Mouse (Mus musculus): Measurements from ENCODE around the gene Bsn.
"Not testable (repeated sequence)": the region's sequence is repeated elsewhere in the genome, so short reads cannot be mapped to it uniquely, and the experiment has no call there.

Bsn gene

DNA sequence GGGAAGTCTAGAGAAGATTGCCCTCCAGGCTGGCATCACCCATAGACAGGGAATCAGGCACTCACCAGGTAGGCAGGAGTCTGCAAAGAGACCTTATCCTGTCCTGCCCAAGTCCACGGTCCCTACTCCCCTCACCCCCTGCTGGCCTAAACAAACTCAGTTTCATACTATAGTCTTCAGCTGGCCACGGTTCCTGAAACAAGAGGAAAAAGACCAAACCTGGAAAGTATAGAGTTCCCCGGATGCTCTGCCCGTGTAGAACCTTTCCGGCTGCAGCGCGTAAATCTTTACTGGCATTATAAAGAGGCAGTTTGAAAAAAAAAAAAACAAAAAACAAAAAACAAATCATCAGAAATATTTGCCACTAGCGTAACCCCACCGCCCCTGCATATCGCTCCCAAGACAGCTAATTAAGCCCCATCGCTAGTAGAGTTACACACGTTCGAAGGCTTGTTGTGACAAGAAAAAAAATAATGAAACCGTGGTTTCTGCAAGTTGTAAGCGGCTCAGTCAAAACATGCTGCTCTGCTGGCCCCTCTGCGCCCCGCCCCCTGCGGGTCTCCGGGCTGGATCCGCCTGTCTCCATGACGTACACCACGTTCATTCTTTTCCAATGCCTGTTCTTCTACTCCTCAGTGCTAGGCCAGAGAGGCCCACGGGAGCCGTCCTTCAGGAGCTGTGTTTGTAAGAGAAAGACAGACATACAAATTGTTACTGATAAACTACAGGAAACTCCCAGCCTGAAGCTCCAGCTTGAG is 6.9 kb upstream of the Bsn start:
- peak; percentile 58 for DNase-seq (ENCODE audit: low spot score)

DNA sequence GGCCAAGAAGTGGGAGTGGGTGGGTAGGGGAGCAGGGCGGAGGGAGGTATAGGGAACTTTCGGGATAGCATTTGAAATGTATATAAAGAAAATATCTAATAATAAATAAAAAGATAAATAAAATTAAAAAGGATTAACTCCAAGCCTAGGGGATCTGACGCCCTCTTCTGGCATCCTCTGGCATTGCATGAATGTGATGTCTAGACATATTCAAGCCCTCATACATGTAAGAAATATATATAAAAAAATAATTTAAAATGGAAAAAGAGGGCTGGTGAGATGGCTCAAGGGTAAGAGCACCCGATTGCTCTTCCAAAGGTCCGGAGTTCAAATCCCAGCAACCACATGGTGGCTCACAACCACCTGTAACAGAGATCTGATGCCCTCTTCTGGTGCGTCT is 6.0 kb upstream of the Bsn start:
- not testable (repeated sequence) for DNase-seq (ENCODE audit: low spot score)

DNA sequence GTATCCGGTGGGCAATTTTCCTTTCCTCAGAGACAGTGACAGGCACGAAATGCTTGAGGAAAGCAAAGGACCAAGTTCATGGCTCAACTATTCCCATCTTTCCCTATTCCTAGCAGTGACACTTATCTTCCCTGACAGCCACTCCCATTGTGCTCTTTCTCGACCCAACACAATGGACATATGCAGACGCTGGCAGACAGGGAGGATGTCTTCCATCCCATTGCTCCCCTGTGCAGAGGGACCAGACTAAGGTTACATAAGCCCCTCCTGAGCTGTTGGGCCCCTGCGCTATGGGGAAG is 747 bp downstream of the Bsn start:
- no peak for DNase-seq (ENCODE audit: low spot score)

DNA sequence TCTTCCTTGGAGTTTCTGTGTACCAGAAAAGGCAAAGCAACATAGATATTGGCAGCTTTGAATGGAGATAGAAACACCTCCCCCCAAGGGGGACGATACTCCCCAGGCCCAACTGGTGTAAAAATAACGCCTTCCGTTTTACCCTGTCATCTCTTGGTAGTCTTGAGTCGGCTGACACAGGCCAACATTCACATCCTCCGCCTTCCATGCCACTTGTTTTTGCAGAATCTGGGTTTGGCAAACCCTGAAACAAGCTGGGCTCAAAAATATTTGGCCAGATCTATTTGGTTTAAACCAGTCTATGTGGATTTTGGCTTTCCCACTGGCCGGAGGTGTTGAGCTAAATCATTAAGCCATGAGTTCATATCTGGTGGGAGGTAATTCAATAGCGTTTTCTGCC is 1.2 kb downstream of the Bsn start:
- no peak for DNase-seq (ENCODE audit: low spot score)

DNA sequence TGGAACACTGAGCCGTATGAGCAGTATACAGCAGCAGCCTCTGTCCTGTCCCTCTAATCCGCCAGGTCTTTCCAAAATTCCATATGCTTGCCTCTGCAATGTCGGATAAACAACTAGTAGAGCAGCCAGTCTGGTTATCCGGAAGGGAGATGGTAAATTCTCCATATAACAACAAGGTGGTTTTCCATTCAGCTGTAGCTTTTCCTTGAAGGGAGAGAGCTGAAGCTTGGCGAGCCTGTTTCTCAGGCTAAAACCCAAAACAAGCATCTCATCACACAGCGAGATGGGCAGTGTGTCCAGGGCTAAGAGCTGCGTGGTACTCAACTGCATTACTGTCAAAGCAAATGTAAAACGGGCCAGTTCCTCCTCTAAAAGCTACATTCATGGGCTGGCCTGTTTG is 1.7 kb downstream of the Bsn start:
- no peak for DNase-seq (ENCODE audit: low spot score)

DNA sequence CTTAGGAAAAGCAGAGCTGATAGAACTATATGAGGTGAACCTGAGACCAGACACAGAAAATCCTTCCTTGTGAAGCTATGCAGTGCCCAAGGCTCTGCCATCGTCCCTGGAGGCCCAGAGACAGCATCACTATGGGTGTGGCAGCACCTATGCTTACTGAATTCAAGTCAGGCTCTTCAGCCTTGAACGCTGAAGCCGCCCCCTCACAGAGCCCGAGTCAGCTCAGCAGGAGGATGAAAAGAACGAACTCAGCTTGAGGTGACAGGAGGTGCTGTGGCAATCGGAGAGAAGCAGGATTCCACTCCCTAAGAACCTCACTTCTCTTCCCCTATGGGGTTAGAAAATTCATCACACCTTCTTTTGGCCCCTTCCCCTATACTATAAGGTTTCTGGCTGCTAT is 2.6 kb downstream of the Bsn start:
- DNase-seq (ENCODE audit: low spot score): no peak

DNA sequence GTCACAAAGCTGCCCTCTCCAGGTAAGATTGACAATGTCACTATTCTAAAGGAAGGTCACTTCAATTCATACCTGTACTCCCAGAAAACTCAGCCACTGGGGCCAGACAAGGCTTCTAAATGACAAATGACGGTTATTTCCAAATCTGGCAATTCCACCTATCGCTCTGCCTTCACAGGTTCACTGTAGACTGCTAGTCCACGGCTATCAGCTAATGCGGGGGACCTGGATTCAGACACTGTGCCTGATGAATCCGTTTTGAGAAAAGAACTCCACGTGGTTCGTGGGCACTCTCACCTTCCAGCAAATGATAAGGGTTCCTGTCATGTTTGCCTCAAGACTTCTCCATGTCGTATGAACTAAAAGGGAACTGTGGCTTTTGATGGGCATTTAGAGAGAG is 4.4 kb downstream of the Bsn start:
- no peak for DNase-seq (ENCODE audit: low spot score)

DNA sequence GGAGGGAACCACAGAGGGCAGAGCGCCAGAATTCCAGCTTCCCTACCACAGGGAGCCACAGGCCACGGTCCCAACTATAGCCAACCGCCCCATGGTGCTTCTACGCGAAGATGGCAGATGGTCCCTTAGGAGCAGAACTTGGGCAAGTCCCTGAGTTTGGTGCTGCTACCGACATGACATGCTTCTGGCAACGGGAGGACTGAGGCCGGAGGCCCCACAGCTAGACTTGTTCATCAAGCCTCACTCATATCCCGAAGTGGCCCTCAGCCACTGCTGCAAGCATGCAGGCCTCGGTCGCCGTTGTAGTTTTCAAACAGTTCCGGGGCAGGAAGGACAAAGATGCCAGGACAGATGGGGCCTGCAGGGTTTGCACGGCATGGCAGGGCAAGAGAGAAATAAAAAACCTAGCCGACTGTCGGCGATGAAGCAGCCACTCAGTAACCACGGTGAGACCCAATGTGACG is 6.6 kb downstream of the Bsn start:
- no peak for DNase-seq (ENCODE audit: low spot score)

DNA sequence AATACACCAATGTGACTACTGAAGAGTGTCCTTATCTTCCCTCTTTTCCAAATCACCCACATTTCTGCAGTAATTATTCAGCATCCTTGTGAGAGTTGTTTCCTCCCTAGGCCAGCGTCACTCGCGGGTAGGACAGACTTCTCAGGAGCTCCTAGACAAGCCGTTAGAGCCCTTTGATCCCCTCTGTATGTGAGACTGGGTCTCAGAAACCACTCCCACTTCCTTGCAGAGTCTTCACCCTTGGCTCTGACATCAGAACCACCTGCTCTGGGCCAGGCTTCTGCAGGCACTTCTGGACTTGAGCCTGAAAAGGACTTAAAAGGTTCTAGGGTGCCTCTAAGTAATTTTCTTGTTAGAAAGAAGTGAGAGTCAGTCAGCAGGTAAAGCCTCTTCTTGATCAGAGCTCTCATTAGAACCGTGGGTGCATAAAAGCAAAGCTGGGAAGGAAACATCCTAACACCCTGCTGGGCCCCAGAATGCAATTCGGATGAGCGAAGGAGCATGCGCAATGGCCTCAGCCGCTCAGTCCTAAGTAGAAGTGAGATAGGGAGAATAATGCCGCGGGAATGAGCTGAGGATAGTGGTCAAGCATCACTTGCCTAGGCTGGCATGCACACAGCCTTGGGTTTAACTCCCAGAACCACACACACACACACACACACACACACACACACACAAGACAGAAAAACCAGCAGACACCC is 7.2 kb downstream of the Bsn start:
- no peak for DNase-seq (ENCODE audit: low spot score)

DNA sequence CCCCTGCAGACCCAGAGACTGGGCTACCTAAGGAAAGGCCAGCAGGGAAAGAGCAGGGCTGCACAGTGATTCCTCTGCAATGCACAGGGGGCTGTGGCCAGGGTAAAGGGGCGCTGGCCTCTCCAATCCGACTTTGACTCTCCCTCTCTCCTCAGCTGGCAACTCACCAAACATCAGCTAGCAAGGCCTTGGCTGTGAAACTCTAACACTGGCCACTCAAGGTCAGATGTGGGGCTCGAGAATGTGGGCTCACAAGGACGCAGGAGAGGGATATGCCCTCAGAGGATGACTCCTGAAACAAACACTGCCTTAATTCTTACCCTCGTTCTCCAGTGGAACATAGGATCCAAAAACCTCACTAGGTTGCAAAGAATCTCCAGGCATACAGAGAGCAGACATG is 11.8 kb downstream of the Bsn start:
- DNase-seq (ENCODE audit: low spot score): no peak

DNA sequence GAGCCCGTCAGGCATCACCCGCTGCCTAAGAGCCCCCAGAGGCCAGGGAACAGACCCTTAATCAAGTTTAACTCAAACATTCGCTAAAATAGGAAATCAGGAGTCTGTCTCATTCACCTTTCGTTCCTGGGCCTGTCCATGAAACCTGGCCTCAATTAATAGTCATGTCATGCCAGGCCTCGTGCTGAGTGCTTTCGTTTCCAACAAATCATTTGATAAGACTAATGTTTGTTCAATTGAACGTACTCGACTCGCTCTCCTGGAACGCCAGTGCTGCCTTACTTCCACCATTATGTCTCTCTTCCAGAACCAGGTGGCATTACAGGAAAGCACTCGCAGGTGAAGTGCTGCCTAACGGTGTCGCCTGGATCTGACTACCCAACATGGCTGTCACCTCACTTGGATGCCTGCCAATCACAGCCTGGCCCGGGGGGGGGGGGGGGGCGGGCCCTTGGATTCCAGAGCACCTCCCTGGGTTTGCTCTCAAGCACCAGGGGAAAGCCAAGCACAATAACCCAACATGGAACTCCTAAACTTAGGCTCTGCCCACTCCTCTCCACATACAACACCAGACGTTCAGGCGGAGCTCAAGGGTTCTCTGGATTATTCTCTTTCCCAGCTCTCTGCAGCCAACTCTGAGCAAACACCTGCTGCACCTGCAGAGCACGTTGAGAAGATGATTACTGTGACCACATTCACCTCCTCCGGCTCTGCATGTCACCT is 14.9 kb downstream of the Bsn start:
- DNase-seq (ENCODE audit: low spot score): no peak

DNA sequence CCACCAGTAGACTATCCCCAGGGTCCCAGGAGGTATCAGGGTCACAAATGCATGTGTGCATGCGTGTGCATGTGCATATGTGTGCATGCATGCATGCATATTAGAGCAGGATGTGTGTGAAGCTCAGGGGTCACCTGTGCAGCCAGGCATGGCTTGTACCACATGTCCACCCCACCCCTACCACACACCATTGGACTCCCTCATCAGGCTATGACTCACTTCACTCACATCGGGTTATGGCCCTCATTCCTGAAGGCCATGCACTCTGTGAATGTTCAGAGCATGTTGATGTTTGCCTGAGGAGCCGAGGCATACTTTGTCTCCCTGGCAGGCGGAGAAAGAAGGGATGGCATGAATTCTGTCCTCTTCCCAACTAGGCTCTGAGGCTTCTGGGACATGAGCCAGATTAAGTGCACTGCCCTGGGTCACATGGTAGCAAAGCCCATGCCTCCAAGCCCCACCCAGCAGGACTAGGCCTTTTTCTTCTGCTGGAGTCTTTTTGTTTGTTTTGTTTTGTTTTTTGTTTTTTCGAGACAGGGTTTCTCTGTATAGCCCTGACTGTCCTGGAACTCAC is 17.3 kb downstream of the Bsn start:
- no peak for DNase-seq (ENCODE audit: low spot score)

DNA sequence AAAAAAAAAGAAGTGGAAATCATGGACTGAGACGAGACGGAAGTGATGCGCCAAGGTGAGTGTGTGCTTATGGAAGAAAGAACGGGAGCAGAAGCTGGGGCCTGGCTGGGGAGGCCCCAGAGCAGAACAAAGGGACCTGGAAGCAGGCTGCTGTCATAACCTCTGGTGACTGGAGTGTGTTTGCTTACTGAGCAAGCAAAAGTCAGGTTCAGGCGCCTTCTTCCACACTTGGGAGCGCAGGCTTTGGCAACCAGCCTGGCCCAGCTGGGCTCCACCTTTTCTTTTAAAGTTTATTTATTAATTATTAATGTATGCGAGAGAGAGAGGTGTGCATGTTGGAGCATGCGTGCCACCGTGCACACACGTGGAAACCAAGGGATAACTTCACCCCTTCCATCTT is 20.4 kb downstream of the Bsn start:
- DNase-seq (ENCODE audit: low spot score): no peak

DNA sequence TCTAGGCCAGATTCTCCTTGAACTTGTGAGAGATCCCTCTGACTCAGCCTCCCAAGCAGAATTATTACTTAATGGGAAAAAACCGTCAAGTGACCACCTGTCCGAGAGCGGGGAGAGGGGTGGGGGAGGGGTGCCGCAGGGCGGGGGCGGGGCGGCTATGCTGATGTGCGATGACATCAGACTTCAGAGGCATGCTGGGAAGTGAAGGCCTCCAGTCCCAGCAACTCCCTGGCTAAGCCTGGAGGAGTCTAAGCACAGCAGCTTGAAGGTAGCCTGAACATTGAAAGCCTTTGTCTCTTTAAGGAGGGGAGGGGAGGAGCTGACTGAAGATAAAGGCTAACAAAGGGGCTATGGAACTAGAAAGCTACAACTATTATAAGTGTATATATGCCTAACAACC is 25.0 kb downstream of the Bsn start:
- no peak for DNase-seq (ENCODE audit: low spot score)

DNA sequence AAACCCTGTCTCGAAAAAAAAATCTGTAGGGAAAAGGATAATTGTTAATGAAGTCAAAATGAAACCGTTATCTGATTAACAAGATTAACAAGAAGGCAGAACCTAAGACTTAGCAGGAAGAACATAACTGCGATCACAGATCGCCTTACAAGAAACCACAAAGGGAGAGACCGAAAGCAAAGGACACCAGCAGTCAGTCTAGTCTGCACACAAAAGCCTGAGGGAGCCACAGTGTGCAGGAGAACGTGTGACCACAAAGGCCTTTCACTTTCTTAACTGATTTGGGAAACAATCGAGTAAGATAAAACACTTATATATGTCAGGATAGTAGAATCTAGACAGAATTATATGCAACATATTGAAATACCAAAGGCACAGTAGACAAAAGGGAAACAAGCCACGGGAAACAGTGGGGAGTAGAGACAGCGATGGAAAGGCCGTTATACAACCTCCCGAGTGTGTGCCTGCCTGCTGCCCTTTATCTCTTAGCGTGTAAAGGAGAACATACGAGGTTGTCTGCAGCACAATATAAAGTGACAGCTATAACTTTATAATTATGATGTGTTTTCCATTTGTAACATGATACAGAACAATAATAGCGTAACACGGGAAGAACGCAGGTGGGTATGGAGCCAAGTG is 26.4 kb downstream of the Bsn start:
- no peak for DNase-seq (ENCODE audit: low spot score)

DNA sequence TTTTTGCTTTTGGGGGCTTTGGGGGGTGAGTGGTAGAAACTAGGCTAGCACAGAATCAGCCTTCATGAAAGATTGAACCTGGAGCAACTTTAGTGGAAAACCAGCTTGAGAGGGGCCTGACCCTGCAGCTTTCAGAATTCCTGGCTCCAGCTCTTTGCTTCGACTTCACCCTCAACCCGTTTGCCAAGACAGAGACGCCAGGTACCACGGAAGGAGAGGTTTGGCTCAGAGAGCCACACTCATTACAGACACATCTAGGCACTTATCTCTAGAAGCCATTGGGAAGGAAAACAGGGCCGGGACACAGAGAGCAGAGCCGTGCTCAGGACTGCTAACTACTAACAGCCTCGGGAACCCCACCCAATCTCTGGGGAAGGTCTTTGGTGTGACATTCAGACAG is 32.3 kb downstream of the Bsn start:
- DNase-seq (ENCODE audit: low spot score): no peak

DNA sequence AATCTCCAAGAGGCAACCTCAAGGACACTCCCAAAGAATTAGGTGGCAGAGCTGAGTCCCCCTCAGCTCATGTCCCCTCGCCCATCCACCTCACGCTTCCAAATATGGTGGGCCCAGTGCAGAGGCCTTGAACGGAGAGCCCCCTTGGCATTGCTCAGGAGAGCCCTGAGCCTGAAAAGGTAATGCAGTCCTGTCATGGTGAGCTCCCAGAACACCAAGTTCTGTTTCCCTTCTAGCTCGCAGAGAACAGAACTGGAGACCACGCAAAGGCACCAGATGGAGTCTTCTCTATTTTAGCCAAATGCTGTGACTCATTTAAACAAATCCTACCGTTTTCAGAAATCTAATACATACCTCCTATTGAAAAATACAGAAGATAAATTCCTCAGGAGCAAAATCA is 32.7 kb downstream of the Bsn start:
- DNase-seq (ENCODE audit: low spot score): no peak

DNA sequence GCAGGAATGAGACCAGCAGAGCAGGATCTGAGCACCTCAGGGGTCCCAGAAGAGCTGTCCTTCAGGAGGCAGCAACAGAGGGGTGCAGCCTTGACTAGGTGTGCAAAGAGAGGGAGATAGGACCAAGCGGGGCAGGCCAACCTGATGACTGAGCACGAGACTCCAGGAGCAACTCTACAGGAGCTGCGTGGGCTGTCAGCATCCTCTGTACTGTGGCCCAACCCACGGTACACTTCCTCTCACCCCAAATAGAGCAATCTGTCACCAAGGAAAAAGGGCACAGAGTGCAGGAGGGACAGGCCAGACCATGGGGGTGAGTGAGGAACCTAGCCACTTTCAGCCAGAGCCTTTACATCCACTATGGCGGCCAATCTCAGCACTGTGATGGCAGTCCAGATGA is 33.4 kb downstream of the Bsn start:
- DNase-seq (ENCODE audit: low spot score): no peak

DNA sequence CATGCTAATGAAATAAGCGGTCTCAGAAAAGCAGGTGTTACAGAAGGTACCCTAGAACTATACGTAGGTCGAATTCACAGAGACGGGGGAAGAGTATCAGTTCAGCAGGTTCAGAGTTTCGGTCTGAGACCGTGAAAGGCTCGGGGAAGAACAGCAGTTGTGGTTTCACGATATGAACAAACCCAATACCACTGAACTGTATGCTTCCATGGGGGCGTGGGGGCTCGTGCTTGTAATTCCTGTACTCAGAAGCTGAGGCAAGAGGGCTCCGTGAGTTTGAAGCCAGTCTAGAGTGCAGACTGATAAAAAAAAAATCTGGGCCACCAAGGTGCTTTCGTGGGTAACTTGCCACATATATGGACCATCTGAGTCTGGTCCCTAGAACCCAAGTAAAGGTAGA is 35.4 kb downstream of the Bsn start:
- no peak for DNase-seq (ENCODE audit: low spot score)

DNA sequence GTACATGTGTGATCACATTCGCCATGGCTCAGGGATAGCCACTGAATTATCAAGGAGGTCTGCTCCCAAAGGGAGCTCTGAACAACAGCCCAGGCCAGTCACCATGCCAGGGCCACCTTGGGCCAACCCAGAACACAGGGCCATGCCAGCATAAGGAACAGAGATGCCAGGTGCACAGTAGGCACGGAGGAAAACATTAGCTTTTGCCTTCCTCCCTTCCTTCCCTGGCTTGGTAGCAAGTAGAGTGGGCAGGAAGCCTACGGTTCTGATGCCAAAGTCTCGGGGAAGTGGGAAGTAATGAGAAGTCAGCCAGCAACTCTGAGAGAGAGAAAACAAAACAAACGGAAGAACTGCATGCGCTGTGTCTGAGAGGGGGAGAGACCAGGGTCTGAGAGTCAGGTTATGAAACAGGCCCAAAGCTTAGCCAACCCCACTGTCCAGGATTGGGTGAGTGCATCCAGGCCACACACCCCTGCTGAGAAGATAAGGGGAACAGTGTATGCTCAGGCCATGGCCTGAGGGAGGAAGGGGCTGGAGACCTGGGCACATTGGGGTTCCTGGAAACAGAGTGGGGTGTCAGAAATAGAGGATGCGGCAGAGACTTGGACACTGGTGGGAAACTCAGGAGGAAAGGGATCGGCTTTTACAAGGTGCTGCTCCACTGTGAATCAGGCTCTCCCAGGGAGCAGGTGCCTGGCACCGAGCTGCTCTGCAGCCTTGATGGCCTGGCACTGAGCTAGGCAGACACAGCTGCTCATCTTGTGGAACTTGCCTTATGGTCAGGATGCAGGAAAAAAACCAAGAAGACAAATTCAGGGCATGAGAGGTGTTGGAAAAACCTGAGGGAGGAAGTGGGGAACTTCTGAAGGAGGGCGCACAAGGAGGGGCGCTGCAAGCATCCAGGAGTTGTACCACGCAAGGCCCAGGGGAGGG is 36.4 kb downstream of the Bsn start:
- DNase-seq (ENCODE audit: low spot score): no peak

DNA sequence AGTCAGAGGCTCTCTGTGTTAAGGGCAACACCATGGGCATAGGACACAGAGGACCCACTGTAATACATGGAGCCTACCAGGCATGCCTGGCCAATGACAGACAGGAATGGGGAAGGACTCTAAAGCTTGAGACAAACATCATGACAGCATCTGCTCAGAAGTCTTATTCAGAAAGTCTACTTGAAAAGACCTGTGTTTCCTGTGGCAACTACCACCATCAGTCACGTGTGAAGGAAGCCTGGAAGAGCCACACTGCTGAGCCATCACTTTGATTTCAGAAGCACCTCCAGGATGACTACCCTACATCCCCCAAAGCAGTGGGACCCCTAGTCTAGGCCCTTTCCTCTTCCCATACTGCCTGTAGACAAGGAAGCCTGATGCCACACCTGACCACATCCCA is 39.7 kb downstream of the Bsn start:
- DNase-seq (ENCODE audit: low spot score): no peak
